Mouse (Mus musculus) frontal cortex, postnatal 14 days (tissue): ENCODE measurements at regions not wholly inside any gene's neighbourhood (a gene's known extent, or its start where the extent isn't known, plus 50 kb on each side); places are given as distances from the start of the nearest gene placed in this dataset.

Experiments
- DNase-seq, 2 experiments: peaks; one replicate each; pipeline ENCODE4 v3.0.0; 2022; ENCODE audit warnings: low spot score in 2 of 2

GRCm38 (mm10) chr1:57664962-57665361 is 109.0 kb upstream of the Spats2l start:
- no peak for DNase-seq

GRCm38 (mm10) chr1:57665724-57666123 is 108.2 kb upstream of the Spats2l start:
- no peak for DNase-seq

GRCm38 (mm10) chr1:57666179-57666693 is 107.7 kb upstream of the Spats2l start:
- no peak for DNase-seq

- no peak for DNase-seq
These were observed 100.5 kb upstream of the Spats2l start for GRCm38 (mm10) chr1:57673415-57673814.

GRCm38 (mm10) chr1:57673957-57674699 is 99.8 kb upstream of the Spats2l start:
- DNase-seq: no peak

GRCm38 (mm10) chr1:57684387-57685162 is 89.4 kb upstream of the Spats2l start:
- DNase-seq: no peak

- no peak for DNase-seq
These were observed 84.7 kb upstream of the Spats2l start for GRCm38 (mm10) chr1:57689253-57689652.

GRCm38 (mm10) chr1:57707906-57708305 is 66.1 kb upstream of the Spats2l start:
- no peak for DNase-seq

GRCm38 (mm10) chr1:57712916-57713503 is 61.0 kb upstream of the Spats2l start:
- no peak for DNase-seq

- no peak for DNase-seq
These were observed 56.7 kb upstream of the Spats2l start for GRCm38 (mm10) chr1:57717139-57717800.

- DNase-seq: no peak
These were observed 55.6 kb upstream of the Spats2l start for GRCm38 (mm10) chr1:57718409-57718808.
